In genomic region chr3:31487596-31487995, GRCm38 (mm10) we compare ENCODE assay signal across 26 mouse cellular contexts.
A peak's percentile ranks its signal among the peaks of the same experiment; 100 is the strongest.
DNase-seq lines count a peak whose midpoint lies in the region; ATAC-seq and TF ChIP-seq lines count a peak whose summit lies in the region.
"Had no signal": no experiment of that assay in that cellular context is flagged by ENCODE, and none has a peak within 500 bp of the region (broad histone marks: within the 10 kb centered on the region; RNA-seq: fewer than 3 reads in every experiment).

No protein-coding gene starts in this region.

- WGBS in forebrain, embryonic 16.5 days: 67% methylated on average over 6 of the region's 6 CpGs
- WGBS in forebrain, embryonic 12.5 days: 70% methylated on average over 6 of the region's 6 CpGs
- WGBS in midbrain, embryonic 14.5 days: 74% methylated on average over 6 of the region's 6 CpGs
- WGBS in midbrain, embryonic 13.5 days: 68% methylated on average over 6 of the region's 6 CpGs
- 62% methylated on average over 6 of the region's 6 CpGs for WGBS in midbrain, postnatal 0 days
- WGBS in midbrain, embryonic 10.5 days: 81% methylated on average over 6 of the region's 6 CpGs

- no peaks in the 10 kb centered on the region for H3K9me3 ChIP-seq in forebrain, embryonic 16.5 days (ENCODE audit: control insufficient read depth, low read length)
- H3K9me3 ChIP-seq in forebrain, embryonic 12.5 days: no peaks in the 10 kb centered on the region
- H3K9me3 ChIP-seq in midbrain, embryonic 14.5 days (ENCODE audit: control insufficient read depth, low read length): no peaks in the 10 kb centered on the region
- H3K9me3 ChIP-seq in midbrain, embryonic 13.5 days: no peaks in the 10 kb centered on the region
- H3K9me3 ChIP-seq in midbrain, postnatal 0 days (ENCODE audit: low read length): no peaks in the 10 kb centered on the region
- H3K9me3 ChIP-seq in midbrain, embryonic 10.5 days (replicated peaks): no peaks in the 10 kb centered on the region
- H3K9me3 ChIP-seq: embryonic facial prominence, embryonic 13.5 days; embryonic facial prominence, embryonic 15.5 days; G1E had no signal

- TF ChIP-seq CTCF in midbrain, postnatal 0 days (IDR thresholded peaks at IDR 0.05): no peak

- no peak overlapping the region for H3K4me2 ChIP-seq in forebrain, embryonic 16.5 days (ENCODE audit: low read length)
- H3K4me2 ChIP-seq in forebrain, embryonic 12.5 days: no peak overlapping the region
- no peak overlapping the region for H3K4me2 ChIP-seq in midbrain, embryonic 14.5 days (ENCODE audit: low read length)
- no peak overlapping the region for H3K4me2 ChIP-seq in midbrain, embryonic 13.5 days (replicated peaks)
- no peak overlapping the region for H3K4me2 ChIP-seq in midbrain, postnatal 0 days (ENCODE audit: low read depth, low read length, poor library complexity, severe bottlenecking)
- H3K4me2 ChIP-seq: embryonic facial prominence, embryonic 13.5 days; embryonic facial prominence, embryonic 15.5 days had no signal

- DNase-seq in midbrain, embryonic 14.5 days: peak; percentile 5
- DNase-seq in midbrain, postnatal 0 days (ENCODE audit: low spot score): peak; percentile 12
- DNase-seq in midbrain, embryonic 10.5 days (ENCODE audit: low spot score): no peak
- DNase-seq: adrenal gland, adult 8-10 months; adrenal gland, postnatal 14 days; adrenal gland, postnatal 36 days; B cell, adult 2 months; cerebellum, adult 11 months; cerebellum, adult 18-20 months; cerebellum, adult 8-10 months; cerebellum, adult 9-11 months; cerebellum, postnatal 14 days; cerebellum, postnatal 36 days; embryo, embryonic 11 days had no signal

- H3K27ac ChIP-seq in forebrain, embryonic 16.5 days (ENCODE audit: low read length): no peak overlapping the region
- H3K27ac ChIP-seq in forebrain, embryonic 12.5 days: no peak overlapping the region
- no peak overlapping the region for H3K27ac ChIP-seq in midbrain, embryonic 14.5 days (replicated peaks; ENCODE audit: low read depth, low read length)
- H3K27ac ChIP-seq in midbrain, embryonic 13.5 days: no peak overlapping the region
- no peak overlapping the region for H3K27ac ChIP-seq in midbrain, postnatal 0 days (ENCODE audit: low read depth, low read length)
- H3K27ac ChIP-seq in midbrain, embryonic 10.5 days (replicated peaks): no peak overlapping the region
- H3K27ac ChIP-seq: embryonic facial prominence, embryonic 13.5 days; embryonic facial prominence, embryonic 15.5 days had no signal

- no peak overlapping the region for H3K9ac ChIP-seq in forebrain, embryonic 16.5 days (replicated peaks; ENCODE audit: low read depth, low read length)
- no peak overlapping the region for H3K9ac ChIP-seq in forebrain, embryonic 12.5 days
- no peak overlapping the region for H3K9ac ChIP-seq in midbrain, embryonic 14.5 days (replicated peaks; ENCODE audit: low read length)
- no peak overlapping the region for H3K9ac ChIP-seq in midbrain, embryonic 13.5 days (replicated peaks)
- no peak overlapping the region for H3K9ac ChIP-seq in midbrain, postnatal 0 days (replicated peaks; ENCODE audit: low read length, poor library complexity, severe bottlenecking)
- H3K9ac ChIP-seq: embryonic facial prominence, embryonic 13.5 days; embryonic facial prominence, embryonic 15.5 days had no signal

- no peaks in the 10 kb centered on the region for H3K4me1 ChIP-seq in forebrain, embryonic 16.5 days (replicated peaks; ENCODE audit: control insufficient read depth, insufficient read depth, low read length)
- no peaks in the 10 kb centered on the region for H3K4me1 ChIP-seq in forebrain, embryonic 12.5 days
- no peaks in the 10 kb centered on the region for H3K4me1 ChIP-seq in midbrain, embryonic 14.5 days (ENCODE audit: control insufficient read depth, insufficient read depth, low read length)
- no peaks in the 10 kb centered on the region for H3K4me1 ChIP-seq in midbrain, embryonic 13.5 days (replicated peaks)
- H3K4me1 ChIP-seq in midbrain, postnatal 0 days (ENCODE audit: insufficient read depth, low read length): no peaks in the 10 kb centered on the region
- H3K4me1 ChIP-seq in midbrain, embryonic 10.5 days: no peaks in the 10 kb centered on the region
- H3K4me1 ChIP-seq: embryonic facial prominence, embryonic 13.5 days; embryonic facial prominence, embryonic 15.5 days had no signal

- H3K36me3 ChIP-seq in forebrain, embryonic 16.5 days (ENCODE audit: control insufficient read depth, insufficient read depth): no peaks in the 10 kb centered on the region
- H3K36me3 ChIP-seq in forebrain, embryonic 12.5 days (replicated peaks): no peaks in the 10 kb centered on the region
- no peaks in the 10 kb centered on the region for H3K36me3 ChIP-seq in midbrain, embryonic 14.5 days (ENCODE audit: control insufficient read depth, insufficient read depth, low read length)
- H3K36me3 ChIP-seq in midbrain, embryonic 13.5 days: no peaks in the 10 kb centered on the region
- no peaks in the 10 kb centered on the region for H3K36me3 ChIP-seq in midbrain, postnatal 0 days (ENCODE audit: insufficient read depth, low read length)
- no peaks in the 10 kb centered on the region for H3K36me3 ChIP-seq in midbrain, embryonic 10.5 days
- H3K36me3 ChIP-seq: embryonic facial prominence, embryonic 13.5 days; embryonic facial prominence, embryonic 15.5 days; G1E had no signal

- H3K4me3 ChIP-seq in forebrain, embryonic 16.5 days (replicated peaks; ENCODE audit: low read length): no peak overlapping the region
- no peak overlapping the region for H3K4me3 ChIP-seq in forebrain, embryonic 12.5 days (replicated peaks)
- H3K4me3 ChIP-seq in midbrain, embryonic 14.5 days (replicated peaks; ENCODE audit: low read depth, low read length): no peak overlapping the region
- H3K4me3 ChIP-seq in midbrain, embryonic 13.5 days (replicated peaks): no peak overlapping the region
- no peak overlapping the region for H3K4me3 ChIP-seq in midbrain, postnatal 0 days (ENCODE audit: low read depth, low read length)
- no peak overlapping the region for H3K4me3 ChIP-seq in midbrain, embryonic 10.5 days
- H3K4me3 ChIP-seq: embryonic facial prominence, embryonic 13.5 days; embryonic facial prominence, embryonic 15.5 days; erythroblast, embryonic 14.5 days had no signal

- ATAC-seq in forebrain, embryonic 16.5 days: peak; percentile 47; the same call in 1 of the 2 replicates
- ATAC-seq in forebrain, embryonic 12.5 days (ENCODE audit: low FRiP score): no peak
- ATAC-seq in midbrain, embryonic 14.5 days (ENCODE audit: low FRiP score, low TSS enrichment): no peak
- no peak for ATAC-seq in midbrain, embryonic 13.5 days
- ATAC-seq in midbrain, postnatal 0 days (ENCODE audit: low FRiP score): peak; percentile 49; the same call in 1 of the 2 replicates
- ATAC-seq: activated CD4-positive, CD25-positive, alpha-beta regulatory T cell, adult 4 months; CD4-positive, CD25-positive, alpha-beta regulatory T cell, adult 4 months; forebrain, embryonic 14.5 days; Patski had no signal

- H3K27me3 ChIP-seq in forebrain, embryonic 16.5 days (replicated peaks; ENCODE audit: control insufficient read depth, insufficient read depth, low read length): no peaks in the 10 kb centered on the region
- no peaks in the 10 kb centered on the region for H3K27me3 ChIP-seq in forebrain, embryonic 12.5 days
- H3K27me3 ChIP-seq in midbrain, embryonic 14.5 days (ENCODE audit: control insufficient read depth, insufficient read depth, low read length): no peaks in the 10 kb centered on the region
- H3K27me3 ChIP-seq in midbrain, embryonic 13.5 days: no peaks in the 10 kb centered on the region
- no peaks in the 10 kb centered on the region for H3K27me3 ChIP-seq in midbrain, postnatal 0 days (ENCODE audit: insufficient read depth, low read length)
- H3K27me3 ChIP-seq in midbrain, embryonic 10.5 days (ENCODE audit: low read depth, poor library complexity, severe bottlenecking): no peaks in the 10 kb centered on the region
- H3K27me3 ChIP-seq: CH12.LX; embryonic facial prominence, embryonic 13.5 days; embryonic facial prominence, embryonic 15.5 days; Patski had no signal

Comparison
In these comparisons a context has a peak if more than half of its experiments do, and no peak if none do; other contexts are left out.
1. ATAC-seq: peak in forebrain, embryonic 16.5 days (single experiment) and midbrain, postnatal 0 days (single experiment); none in forebrain, embryonic 12.5 days (single experiment), midbrain, embryonic 14.5 days (single experiment) and midbrain, embryonic 13.5 days (single experiment).